Mouse (Mus musculus): ENCODE measurements around the gene Gad2.

GRCm38 (mm10) chr2:22739369-22739768 lies 117.4 kb downstream of the Gad2 start:
- no peak for TF ChIP-seq POLR2A (IDR thresholded peaks at IDR 0.05; ENCODE audit: extremely low read depth, insufficient read depth, low read length)
- no peak for TF ChIP-seq CTCF (IDR thresholded peaks at IDR 0.05; ENCODE audit: extremely low read depth, insufficient read depth, low read length)
